Mouse (Mus musculus) E14TG2a.4 (cell line): ENCODE data around the gene Hpcal1.

ENCODE experiments used
- CTCF ChIP-seq: conservative IDR thresholded peaks from 2 replicates; pipeline ENCODE4 v1.5.1; 2014; ENCODE audit warnings: low read length
- NANOG ChIP-seq: IDR thresholded peaks from 2 replicates; pipeline ENCODE4 v1.6.1; 2014; ENCODE audit warnings: borderline replicate concordance, low read length, mixed read lengths

GRCm38 (mm10) chr12:17712571-17712970 is 21.9 kb downstream of the Hpcal1 start:
- TF ChIP-seq CTCF (no peak), NANOG (no peak)
